Mouse (Mus musculus) thymus, adult 2 months (tissue): ENCODE data around the gene Gm7534. TPM values are rescaled to one million over a fixed set of nuclear protein-coding genes. Genes with fewer than 3 reads are reported as not detected.

ENCODE experiments used
- DNase-seq: peaks from one replicate; pipeline ENCODE4 v3.0.0; 2021
- H3K27ac ChIP-seq: fragments of 200-500 bp; 2 replicates; pipeline ENCODE4 v1.5.1; 2012; ENCODE audit warnings: low read length, control low read depth; ENCODE audit not compliant: control insufficient read depth, insufficient read depth
- H3K27me3 ChIP-seq: fragments of 200-500 bp; 2 replicates; pipeline ENCODE4 v1.6.1; 2012; ENCODE audit warnings: mild to moderate bottlenecking, low read length, moderate library complexity, mixed read lengths; ENCODE audit not compliant: control insufficient read depth, insufficient read depth
- H3K36me3 ChIP-seq: fragments of 200-500 bp; 2 replicates; pipeline ENCODE4 v1.6.1; 2012; ENCODE audit warnings: mild to moderate bottlenecking, low read length, moderate library complexity; ENCODE audit not compliant: control insufficient read depth, insufficient read depth
- H3K4me1 ChIP-seq: fragments of 200-500 bp; replicated peaks from 2 replicates; pipeline ENCODE4 v1.6.1; 2012; ENCODE audit warnings: low read length; ENCODE audit not compliant: control insufficient read depth, insufficient read depth
- H3K4me3 ChIP-seq: fragments of 200-500 bp; 2 replicates; pipeline ENCODE4 v1.5.1; 2012; ENCODE audit warnings: mild to moderate bottlenecking, low read length, control low read depth, moderate library complexity; ENCODE audit not compliant: control insufficient read depth, insufficient read depth
- CTCF ChIP-seq: fragments of 200-500 bp; IDR thresholded peaks from 2 replicates; pipeline ENCODE4 v1.5.1; 2012; ENCODE audit warnings: mild to moderate bottlenecking, control low read depth, low read length, moderate library complexity, borderline replicate concordance; ENCODE audit not compliant: control insufficient read depth, poor library complexity, insufficient read depth; ENCODE audit errors: extremely low read depth
- POLR2A ChIP-seq: fragments of 200-500 bp; IDR thresholded peaks from 2 replicates; pipeline ENCODE4 v1.6.1; 2012; ENCODE audit warnings: mild to moderate bottlenecking, low read length, control low read depth, moderate library complexity; ENCODE audit not compliant: control insufficient read depth, poor library complexity, insufficient read depth; ENCODE audit errors: extremely low read depth
- WGBS: fragments of 180-500 bp; shearing (Covaris S2); methylation state at CpG from one replicate; pipeline ENCODE4 v1.1.7; 2018; 5-methylcytosine and 5-hydroxymethylcytosine counted together
- polyA plus RNA-seq: library from polyadenylated mRNA; depleted of rRNA; stranded (reverse); fragments of >200 nt; gene quantifications from 2 replicates; pipeline ENCODE4 v1.2.3, GENCODE M21; 2012

The Gm7534 gene
- polyA plus RNA-seq, 1 experiment = 0.36 TPM

GRCm38 (mm10) chr4:134246719-134247258, 44.0 kb upstream of the Gm7534 start, which contains the start of gene Gm30191:
Gene Gm30191 (plus strand): TSS chr4:134246935.
- 92% methylated on average over 7 of the region's 7 CpGs for WGBS
- Histone ChIP-seq H3K4me1 (peaks cover 23% of the 10 kb centered on the region), H3K27me3 (peaks cover 2% of the 10 kb centered on the region; the same call in 1 of the 2 replicates), H3K4me3 (no peak within 1 kb of the TSS), H3K27ac (no peak within 1 kb of the TSS), H3K36me3 (no peaks in the 10 kb centered on the region)
- TF ChIP-seq POLR2A (no peak), CTCF (no peak)
- no peak for DNase-seq

GRCm38 (mm10) chr4:134246256-134246655, 43.5 kb upstream of the Gm7534 start:
- 71% methylated on average over 4 of the region's 4 CpGs for WGBS
- no peak for DNase-seq
- TF ChIP-seq CTCF (no peak), POLR2A (no peak)
- H3K4me3 ChIP-seq = no peak overlapping the region
- peaks cover 18% of the 10 kb centered on the region for H3K4me1 ChIP-seq
- peaks cover 2% of the 10 kb centered on the region; the same call in 1 of the 2 replicates for H3K27me3 ChIP-seq
- H3K36me3 ChIP-seq = no peaks in the 10 kb centered on the region
- H3K27ac ChIP-seq = no peak overlapping the region

- Histone ChIP-seq H3K36me3 (no peaks in the 10 kb centered on the region), H3K4me1 (peaks cover 12% of the 10 kb centered on the region), H3K4me3 (peak within 1 kb of the TSS; percentile 81), H3K27ac (no peak within 1 kb of the TSS), H3K27me3 (no peaks in the 10 kb centered on the region; the same call in 1 of the 2 replicates)
- peak; percentile 96 for DNase-seq
- under 1% methylated on average over 60 of the region's 60 CpGs for WGBS
- TF ChIP-seq POLR2A (no peak; the same call in 1 of the 2 replicates), CTCF (peak; percentile 90)
Measured at GRCm38 (mm10) chr4:134245148-134245843, 42.5 kb upstream of the Gm7534 start, which contains the start of gene Zfp593. Gene Zfp593 (minus strand): TSS chr4:134245592.

- peaks cover 10% of the 10 kb centered on the region for H3K4me1 ChIP-seq
- WGBS = 96% methylated on average over 17 of the region's 17 CpGs
- H3K4me3 ChIP-seq = peak within 1 kb of the TSS; percentile 81; the same call in 1 of the 2 replicates
- no peaks in the 10 kb centered on the region for H3K36me3 ChIP-seq
- no peak within 1 kb of the TSS for H3K27ac ChIP-seq
- H3K27me3 ChIP-seq = no peaks in the 10 kb centered on the region
- no peak for DNase-seq
- TF ChIP-seq CTCF (no peak), POLR2A (no peak)
Measured at GRCm38 (mm10) chr4:134243516-134244250, 40.9 kb upstream of the Gm7534 start, which contains the start of gene E130218I03Rik. Gene E130218I03Rik (plus strand): TSS chr4:134243662.

- Histone ChIP-seq H3K4me3 (no peak overlapping the region), H3K27ac (no peak overlapping the region), H3K36me3 (no peaks in the 10 kb centered on the region), H3K27me3 (no peaks in the 10 kb centered on the region), H3K4me1 (no peaks in the 10 kb centered on the region)
- TF ChIP-seq POLR2A (no peak), CTCF (no peak)
- DNase-seq = no peak
- 29% methylated on average over 10 of the region's 10 CpGs for WGBS
Measured at GRCm38 (mm10) chr4:134238686-134239085, 35.9 kb upstream of the Gm7534 start.

GRCm38 (mm10) chr4:134238279-134238651, 35.5 kb upstream of the Gm7534 start, which contains the start of gene Cnksr1:
Gene Cnksr1 (minus strand): TSS chr4:134238399.
- Histone ChIP-seq H3K4me1 (no peaks in the 10 kb centered on the region), H3K36me3 (no peaks in the 10 kb centered on the region), H3K27ac (no peak within 1 kb of the TSS), H3K4me3 (peak within 1 kb of the TSS; percentile 19), H3K27me3 (no peaks in the 10 kb centered on the region)
- TF ChIP-seq POLR2A (no peak), CTCF (no peak)
- no peak for DNase-seq
- whole genome bisulfite sequencing = 38% methylated on average over 18 of the region's 18 CpGs
